Mouse (Mus musculus) adipocyte (in vitro differentiated cells): Measurements from ENCODE around the gene Grik4.

ENCODE experiments used
- DNase-seq: peaks from one replicate; pipeline ENCODE4 v3.0.0-alpha.2; 2016; ENCODE audit warnings: low spot score

Gene Grik4

DNA sequence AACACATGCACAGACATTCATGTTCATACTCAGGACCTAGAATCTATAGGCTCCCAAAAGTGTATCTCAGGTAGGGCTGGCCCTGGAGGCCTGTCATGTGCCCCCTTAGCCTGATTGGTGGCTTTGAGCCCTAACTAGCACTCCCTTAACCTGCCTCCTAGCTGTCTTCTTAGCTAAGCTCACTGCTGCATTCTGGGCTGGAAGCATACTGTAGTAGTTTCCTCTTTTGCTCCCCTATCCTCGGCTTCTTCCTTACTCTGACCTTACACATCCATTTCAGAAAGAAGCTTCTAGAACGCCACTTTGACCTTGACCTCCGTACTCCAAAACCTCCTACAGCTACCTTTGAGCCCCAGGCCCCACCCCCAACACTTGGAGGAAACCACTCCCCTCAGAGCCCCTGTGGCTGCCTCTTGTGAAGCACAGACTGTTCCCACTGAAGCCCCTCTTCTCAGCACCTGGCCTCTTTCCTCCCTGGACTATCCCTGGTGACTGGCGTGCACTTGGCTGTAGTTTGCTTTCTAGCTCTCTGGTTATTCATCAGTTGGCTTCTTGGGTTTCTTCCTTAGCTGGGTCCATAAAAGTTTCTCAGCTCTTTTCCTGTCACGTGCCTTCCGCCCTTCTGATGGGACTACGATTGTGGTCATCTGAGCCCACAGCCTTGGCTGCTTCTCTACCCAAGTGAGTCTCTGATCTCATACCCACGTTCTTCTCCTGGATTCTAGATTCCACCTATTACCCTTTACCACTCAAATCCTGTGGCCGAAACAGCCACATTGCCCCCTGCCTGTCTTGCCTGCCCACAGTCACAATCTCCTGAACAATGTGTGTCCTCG lies 84.1 kb downstream of the Grik4 start:
- DNase-seq, result no peak

DNA sequence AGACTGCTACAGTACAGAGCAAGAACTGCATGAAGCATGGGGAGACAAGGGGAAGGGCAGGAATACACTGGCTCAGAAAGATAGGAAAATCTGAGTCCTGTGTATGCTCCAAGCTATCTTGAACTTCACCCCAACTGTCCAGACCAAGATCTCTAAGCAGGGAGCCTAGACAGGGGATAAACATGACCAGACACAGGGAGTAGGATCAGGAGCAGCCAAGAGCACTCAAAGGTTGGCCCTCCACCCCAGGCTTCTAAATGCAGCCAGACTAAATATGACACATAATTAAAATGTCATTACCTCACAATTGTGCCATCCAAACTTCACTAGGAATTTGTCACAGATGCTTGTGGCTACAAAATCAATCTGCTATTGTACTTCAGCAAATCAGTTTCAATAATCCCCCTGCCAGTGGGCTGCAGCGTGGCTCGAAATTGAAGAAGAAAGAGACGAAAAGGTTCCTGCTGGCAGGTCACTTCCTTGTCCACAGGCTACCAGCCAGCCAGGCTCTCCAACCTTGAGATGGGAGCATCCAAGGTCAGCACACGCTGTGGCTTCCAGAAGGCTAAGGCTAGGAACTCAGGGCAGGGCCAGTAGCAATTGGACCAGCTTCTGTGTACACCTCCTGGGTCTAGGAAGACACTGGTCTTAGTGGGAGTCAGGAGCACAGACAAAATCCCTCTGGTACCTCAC lies 85.1 kb downstream of the Grik4 start:
- no peak for DNase-seq

DNA sequence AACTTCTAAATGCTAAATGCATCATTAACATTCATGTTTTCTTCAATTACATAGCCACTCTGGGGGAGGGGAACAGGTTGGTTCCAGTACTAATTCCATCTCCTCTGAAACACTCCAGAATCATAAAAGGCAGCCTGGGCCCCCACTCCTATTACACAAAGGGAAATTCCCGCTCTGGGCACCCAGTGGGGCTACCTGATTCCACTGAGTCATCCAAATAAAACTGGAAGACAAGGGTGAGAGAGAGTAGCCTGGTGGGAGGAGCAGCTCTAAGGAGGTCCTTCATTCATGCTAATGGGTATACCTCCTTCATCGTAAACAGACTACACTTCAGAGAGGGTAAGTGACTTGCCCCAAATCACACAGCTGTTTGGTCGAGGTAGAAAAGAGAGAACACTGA lies 85.7 kb downstream of the Grik4 start:
- DNase-seq, result no peak

DNA sequence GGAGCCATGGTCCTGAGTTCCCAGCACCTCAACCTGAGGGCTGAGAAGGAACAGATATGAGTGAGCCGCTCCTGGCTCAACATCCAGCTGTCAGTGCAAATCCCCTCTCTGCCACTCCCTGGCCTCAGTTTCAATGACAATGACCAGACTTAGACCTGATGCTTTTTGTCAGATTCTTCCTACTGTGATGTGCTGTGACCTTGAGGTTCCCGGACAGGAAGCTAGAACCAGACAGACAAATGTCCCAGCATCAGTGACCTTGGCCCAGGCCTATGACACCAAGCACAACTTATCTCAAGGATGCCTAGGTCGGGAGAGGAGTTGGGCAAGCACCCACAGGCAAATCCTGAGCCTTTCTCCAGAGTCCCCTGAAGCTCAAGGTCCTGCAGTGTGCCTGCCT lies 86.5 kb downstream of the Grik4 start:
- DNase-seq, result no peak

DNA sequence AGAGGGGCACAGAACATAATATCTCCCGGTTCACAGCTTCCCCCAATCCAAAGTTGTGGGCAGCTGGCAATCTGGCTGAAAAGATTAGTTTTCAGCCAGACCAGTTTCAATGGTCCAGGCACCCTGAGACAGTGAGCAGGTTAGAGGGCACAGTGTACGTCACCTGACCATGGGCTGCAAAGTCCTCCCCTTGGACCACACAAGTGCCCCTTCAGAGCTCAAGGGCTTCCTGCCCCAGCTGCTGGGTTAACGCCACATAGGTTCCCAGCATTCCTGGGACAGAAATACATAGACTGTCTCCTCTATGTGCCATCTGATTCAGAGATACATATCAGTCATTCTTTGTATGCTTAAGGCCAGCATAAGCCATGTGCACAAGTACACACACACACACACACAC lies 91.2 kb downstream of the Grik4 start:
- no peak for DNase-seq

DNA sequence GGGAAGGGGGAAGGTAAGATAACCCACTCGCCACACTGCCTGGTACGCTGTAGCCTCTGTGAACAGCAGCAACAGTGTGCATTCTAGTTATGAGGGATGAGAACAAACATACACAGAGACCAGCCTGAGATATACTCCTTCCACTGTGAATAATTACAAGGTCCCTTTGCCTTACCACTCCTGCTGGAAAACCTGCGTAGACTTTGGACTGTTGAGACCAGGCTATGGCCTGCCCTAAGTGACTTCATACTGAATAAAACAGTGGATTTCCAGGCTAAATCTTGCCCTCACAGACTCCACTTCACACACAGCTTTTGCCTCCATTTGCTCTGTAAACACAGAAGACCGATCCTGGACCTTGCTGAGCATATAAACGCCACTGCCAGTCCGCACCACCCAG lies 94.2 kb downstream of the Grik4 start:
- no peak for DNase-seq

DNA sequence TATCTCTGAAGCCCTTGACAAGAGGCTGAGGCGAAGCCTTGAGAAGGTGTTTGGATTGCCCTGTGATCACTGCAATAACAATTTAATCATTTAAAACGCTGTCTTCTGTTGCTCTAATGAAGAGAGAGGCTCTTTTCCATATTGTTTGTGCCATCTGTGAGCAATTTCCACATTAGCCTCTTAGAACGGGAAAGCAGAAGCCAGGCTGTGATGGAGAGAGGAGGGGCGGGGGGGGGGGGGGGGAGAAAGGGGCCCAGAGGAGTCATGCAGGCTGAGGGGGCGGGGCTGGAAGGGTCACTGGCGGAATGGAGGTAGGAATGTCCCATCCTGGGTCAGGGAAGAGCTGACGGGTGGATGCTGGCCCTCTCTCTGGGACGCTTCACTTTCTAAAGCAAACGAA lies 96.2 kb downstream of the Grik4 start:
- no peak for DNase-seq

DNA sequence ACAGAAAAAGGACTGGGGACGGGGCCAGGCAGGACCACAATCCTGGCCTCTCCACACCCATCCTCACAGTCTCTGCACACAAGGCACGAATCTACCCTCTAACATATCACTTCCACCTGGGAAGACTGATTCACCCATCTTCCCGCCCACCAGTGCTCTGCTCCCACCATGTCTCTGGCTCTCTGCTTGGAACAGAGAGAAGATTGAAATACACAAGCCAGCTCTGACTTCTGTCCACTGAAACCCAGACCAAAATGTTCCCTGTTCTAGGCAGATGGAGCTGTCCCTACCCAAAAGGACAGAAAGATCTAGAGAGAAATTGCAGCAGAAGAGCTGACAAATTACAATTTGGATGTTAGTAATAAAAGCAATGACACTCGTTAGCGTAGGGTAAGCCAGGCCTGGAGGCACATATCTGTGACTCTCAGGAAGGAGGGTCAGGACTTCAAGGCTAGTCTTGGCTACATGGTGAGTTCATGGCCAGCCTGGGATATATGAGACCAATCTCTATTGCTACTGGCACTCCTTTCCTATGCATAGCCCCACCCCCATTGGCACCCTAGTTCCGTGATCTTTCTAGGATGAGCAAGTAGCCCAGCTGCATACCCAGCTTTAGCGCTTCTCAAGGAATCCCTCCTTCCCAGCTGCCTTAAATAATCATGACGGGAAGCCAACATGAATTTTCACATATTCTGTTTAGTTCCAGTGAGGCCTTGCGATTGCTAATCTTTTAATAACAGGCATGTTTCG lies 97.4 kb downstream of the Grik4 start:
- no peak for DNase-seq

DNA sequence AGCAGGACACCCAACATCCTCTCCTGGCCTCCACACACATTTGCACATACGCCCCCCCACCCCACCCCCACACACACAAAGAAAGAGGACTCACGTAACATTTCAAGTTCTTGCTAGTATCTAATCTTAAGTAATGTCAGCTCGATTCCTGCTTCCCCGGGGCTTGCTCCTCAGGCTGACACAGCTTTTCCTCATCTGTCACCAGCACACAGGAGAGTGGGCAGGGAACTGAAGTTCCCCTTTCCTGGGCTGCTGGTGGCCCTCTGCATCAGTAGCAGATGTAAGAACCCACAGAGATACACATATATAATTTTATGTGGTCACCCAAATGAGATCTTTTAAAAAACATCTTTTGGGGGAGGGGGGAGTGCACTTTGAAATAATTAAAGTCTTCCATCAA lies 98.2 kb downstream of the Grik4 start:
- no peak for DNase-seq

DNA sequence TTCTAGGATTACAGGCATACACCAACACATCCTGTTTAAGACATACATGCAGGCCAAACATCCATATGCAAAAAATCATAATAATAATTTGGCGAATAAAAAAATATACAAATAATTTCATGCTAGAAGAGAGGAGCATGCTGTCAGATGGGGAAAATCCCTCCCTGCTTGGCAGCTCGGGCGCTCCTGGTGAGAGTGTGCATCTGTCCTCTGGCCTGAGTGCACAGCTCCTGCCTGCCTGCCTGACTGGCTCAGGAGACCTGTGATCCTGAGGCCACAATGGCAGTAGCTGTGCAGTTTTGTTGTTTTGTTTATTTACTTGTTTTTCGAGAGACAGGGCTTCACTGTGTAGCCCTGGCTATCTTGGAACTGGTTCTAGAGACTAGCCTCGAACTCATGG lies 100.0 kb downstream of the Grik4 start:
- DNase-seq, result no peak

DNA sequence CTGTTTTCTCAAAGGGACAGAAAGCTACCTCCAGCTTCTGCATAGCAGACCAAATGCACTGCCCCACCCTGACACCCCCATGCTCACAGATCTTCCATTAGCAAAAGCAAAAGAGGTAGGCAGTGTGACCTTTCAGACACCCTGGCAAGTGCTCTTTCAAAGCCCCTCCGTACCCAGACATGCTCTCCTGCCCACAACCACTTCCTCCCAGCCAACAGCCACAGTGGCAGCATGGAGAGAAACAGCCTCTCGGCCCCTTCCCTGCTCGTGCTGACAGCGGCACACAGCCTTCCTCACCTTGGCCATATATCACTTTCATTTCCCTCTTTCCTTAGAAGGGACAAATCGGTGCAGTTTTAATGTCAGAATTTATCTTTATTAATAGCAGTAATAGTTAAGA lies 106.0 kb downstream of the Grik4 start:
- no peak for DNase-seq

DNA sequence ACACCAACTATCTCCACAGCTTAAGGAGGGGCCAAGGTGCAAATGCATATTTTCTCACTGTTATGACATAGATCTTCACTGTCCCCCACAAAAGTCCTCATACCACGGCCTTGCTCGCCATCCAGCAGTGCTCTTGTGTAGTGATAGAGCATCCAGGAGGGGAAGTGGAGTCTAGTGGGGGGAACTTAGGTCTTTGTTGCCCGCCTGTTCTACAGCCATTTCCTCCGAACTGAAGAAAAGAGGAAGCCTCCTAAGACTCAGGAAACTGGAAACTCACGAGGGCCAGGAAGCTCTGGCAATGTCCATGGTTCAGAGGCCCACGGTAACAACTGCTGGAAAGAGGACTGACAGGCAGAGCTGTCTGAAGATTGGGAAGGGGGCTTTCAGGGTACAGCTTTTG lies 106.8 kb downstream of the Grik4 start:
- DNase-seq, result no peak

DNA sequence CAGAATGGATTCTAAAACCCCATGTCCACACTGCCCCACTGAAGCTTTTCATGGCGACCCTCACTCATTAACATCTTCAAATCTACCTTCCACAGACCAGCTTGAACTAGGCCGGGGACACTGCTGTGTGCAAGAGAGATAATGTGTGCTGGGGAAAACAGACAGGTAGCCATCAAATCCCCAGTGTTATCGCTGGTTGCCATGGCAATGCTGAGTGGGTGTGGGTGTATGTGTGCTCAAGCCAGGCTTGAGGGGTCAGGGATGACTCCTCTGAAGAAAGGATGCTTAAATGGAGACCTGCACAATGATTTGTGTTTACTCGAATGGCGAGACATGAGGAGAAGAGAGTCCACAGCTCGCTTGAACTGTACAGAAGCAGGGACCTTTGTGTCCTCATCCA lies 112.7 kb downstream of the Grik4 start:
- DNase-seq, result no peak

DNA sequence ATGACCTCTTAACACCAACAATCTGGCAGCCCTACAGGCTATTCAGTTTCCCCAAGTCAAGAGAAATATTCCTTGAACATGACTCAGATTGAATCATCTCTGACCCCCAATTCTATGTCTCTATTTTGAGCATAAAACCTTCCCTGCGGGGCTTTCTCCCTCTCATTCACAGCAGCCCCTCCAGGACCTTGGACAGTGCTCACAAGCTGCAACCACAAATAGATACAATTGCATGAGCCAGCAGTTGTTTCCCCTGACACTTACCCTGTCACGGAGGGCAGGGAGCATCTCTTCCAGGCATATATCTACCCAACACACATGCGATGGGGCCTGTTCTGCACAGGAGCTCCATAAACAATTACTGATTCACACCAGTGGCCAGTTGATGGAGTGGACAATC lies 125.0 kb downstream of the Grik4 start:
- no peak for DNase-seq

DNA sequence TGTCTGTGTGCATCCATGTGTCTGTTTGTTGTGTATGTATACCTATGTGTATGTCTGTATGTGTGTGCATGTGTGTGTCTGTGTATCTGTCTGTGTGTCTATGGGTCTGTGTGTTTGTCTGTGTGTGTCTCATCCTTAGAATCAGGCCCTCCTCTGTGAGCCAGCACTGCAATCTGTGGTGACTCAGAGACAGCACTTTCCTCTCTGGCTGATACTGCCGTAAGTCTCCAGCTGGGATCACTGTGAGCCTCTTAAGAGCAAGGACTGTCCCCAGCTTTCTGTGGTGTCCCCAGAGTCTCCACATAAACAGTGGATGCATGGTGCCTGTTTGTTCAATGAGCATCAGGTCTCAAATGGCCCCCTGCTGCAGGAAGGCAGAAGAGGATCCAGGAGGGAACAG lies 127.5 kb downstream of the Grik4 start:
- DNase-seq, result no peak

DNA sequence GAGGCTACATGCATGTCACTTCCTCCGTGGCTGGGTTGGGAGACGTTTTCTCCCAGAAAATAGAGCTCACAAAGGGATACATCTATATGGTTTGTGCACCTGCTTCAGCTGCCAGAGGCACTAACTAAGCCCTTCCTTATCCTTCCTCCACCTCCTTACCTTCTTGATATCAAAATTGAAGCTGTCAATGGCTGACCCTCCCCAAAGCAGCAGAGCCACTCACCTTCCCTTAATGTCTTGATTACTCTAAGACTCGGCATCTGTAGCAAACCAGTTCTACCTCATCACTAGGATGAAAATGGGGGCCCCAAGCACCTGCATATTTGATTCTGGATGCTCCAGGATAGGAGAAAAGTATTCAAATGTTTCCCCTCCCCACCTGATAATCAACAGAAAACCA lies 135.1 kb downstream of the Grik4 start:
- DNase-seq, result no peak

DNA sequence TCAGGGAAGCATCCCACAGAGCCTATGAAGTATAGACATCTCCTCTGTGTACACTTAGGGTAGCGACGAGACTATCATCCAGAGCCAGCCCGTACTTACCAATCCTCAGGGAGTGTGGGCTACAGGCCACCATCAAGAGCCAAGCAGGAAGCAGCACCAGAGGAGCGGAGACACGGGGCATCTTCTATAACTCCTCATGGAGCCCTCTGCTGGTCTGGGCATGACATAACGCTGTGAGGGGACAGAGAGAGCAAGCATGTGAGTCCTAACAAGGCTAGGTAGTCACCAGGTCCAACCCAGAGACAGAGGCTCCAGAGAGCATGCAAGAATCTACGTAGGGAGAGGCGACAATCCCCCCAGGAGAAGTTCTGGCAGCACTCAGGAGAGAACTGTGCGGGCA lies 135.9 kb downstream of the Grik4 start:
- DNase-seq, result no peak

DNA sequence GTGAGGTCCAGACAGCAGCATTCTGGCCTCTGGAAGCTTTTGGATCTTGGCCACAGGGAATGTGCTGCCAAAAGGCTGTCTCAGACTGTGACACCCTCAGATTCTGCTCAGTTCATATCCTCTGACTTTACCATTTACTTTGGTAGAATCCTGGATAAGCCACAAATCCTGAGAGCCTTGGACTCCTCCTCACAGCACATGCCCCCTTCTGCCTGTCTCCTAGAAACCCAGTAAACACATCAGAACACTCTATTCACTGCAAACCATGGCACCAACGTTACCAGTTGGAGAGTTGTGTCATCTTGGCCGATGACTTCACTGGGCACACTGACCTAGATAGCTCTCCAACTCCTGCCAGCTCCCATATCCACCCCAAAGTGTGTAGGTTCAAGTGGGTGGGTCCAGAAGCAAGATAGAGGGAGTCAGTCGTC lies 141.2 kb downstream of the Grik4 start:
- DNase-seq, result peak; percentile 70

DNA sequence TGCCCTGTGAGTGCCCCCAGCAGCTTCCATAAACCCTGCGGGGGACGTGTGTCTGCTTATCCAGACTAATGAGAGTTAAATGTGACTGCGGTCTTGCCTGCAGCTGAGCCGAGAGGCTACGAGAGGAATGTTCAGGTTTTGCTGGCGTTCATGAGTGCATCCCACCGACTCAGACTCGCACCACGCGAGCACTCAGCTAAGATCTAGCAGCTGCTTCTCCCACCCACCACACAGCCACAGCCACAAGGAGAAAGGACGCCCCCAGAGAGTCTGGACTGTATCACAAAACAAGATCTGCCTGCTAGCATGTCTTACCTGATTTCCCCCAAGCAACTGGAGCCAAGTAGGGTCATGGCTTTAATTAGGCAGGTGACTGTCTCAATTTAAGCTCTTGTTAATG lies 142.4 kb downstream of the Grik4 start:
- DNase-seq, result no peak

DNA sequence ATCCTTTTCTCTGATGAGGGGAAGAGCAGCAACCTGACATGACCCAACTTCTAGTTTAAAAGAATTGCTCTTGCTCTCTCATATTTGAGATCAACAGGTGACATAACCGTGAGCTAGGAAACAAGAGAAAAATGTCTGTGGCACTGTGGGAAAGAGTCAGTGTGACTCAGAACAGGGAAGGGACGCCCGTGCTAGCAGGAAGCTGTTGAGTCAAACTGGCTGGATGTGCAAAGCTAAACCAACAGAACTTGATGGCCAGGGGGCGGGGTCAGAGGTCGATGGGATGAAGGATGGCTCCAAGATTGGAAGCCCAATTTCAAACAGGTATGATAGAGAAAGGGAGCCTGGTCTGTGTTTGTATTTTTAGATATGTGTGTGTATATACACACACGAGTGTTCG lies 144.2 kb downstream of the Grik4 start:
- DNase-seq, result no peak

DNA sequence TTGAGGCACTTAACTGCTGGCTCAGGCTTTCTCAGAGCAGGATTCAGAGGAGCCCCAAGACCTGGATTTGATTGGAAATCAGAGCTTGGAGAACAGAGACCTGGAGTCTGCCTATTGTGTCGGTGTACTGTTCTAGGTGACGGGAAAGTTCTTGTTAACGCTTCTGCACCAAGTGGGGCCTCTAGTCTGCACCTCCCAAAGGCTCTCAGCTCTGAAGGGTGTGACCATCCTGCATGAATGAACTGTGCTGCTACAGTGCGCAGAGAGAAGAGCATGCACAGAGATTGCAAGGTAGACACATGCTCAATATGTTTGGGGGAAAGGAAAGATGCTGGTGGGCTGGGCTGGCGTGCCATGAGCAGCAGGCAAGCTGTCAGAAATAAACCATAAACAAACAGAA lies 144.6 kb downstream of the Grik4 start:
- no peak for DNase-seq

DNA sequence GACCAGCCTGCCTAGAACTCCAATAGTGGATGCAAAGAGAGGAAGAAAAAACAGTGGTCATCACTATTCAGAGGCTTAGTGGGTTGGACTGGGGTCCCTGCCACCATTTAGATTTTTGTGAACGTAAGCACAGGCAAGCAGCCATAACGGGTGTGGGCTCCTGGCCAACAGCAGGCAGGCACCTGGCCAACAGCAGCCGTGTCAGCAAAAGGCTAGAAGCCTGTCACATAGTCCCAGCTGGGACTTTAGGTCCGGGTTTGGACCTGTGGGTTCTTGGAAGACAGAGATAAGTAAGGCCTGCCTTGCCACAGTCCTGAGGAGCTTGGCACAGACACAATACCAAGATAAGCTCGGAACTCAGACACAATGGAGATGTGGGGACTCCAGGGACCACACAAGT lies 145.1 kb downstream of the Grik4 start:
- peak; percentile 3 for DNase-seq

DNA sequence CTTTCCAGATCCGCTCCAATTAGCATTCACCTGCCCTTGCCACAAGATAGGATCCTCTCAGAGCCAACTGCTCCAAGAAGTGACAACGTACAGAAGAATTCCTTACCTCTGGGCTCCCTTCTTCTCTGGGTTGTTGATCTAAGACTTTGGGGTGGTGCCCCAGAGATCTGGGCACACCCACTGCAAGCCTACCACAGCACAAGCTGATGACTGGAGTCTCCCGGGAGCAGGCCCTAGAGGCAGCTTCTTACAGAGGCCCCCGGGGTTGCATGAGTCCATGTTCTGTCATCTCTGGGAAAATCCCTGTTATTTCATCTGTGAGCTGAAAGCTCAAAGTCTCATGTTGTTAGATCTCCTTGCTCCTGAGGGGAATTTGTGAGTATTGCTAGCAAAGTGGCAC lies 146.0 kb downstream of the Grik4 start:
- no peak for DNase-seq
